Mouse (Mus musculus): ENCODE results near the gene Pole3.

DNA sequence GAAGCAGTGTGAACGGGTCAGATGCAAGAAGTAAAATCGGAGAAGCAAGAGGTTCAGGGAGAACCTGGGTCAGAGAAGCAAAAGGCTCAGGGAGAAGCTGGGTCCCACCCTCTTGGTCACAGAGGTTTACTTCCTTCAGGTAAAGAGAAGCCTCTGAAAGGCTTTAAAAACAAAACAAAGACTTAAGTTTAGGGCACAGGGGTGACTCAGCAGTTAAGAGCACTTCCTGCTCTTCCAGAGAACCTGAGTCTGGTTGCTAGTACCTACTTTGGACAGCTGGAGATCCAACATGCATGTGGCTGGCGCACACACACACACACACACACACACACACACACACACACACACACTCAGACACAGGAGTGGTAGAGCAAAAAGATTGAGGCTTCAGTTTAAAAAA, 39.9 kb downstream of the Pole3 start:
- TF ChIP-seq EP300 (IDR thresholded peaks at IDR 0.05; ENCODE audit: low read depth): no peak
- no peak for TF ChIP-seq CTCF (IDR thresholded peaks at IDR 0.05; ENCODE audit: low read depth)
